Mouse (Mus musculus): ENCODE measurements around the gene Lyzl4. TPM values are rescaled to one million over a fixed set of nuclear protein-coding genes. Genes with fewer than 3 reads are reported as not detected.

Gene Lyzl4
- polyA plus RNA-seq, 1 experiment from 2014 or later, result 0.12 TPM

DNA sequence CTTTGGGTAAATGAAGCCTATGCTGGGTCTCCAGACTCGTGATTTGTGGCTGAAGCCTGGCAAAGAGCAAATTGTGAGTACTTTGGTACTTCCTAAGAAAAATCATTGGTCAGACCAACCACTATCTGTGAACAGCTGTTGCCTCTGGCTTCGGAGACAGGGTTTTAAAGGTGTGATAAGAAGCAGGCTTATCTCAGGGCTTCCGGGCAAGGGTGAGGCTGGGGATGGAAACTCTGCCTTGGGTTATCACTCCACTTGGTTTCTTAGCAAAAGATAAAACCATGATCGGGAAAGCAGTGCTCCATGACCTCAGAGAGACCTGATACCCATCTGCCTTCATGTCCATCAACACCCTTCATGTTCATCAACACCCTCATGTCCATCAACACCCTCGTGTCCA is 92.9 kb downstream of the Lyzl4 start:
- no peak overlapping the region for H3K4me2 ChIP-seq (ENCODE audit: low read depth, low read length)
- no peak overlapping the region for H3K27ac ChIP-seq (ENCODE audit: low read depth)
- H3K36me3 ChIP-seq (replicated peaks; ENCODE audit: insufficient read depth, low read length), result no peaks in the 10 kb centered on the region
- no peak overlapping the region for H3K4me3 ChIP-seq (ENCODE audit: low read depth, low read length)
- TF ChIP-seq EP300 (IDR thresholded peaks at IDR 0.05; ENCODE audit: low read depth) (no peak), CTCF (IDR thresholded peaks at IDR 0.05; ENCODE audit: low read depth) (no peak)
- WGBS (ENCODE audit: insufficient replicate concordance), result 30% methylated on average over 5 of the region's 5 CpGs
- DNase-seq (no peak), ATAC-seq (no peak)
- no peaks in the 10 kb centered on the region for H3K4me1 ChIP-seq (ENCODE audit: insufficient read depth)
- H3K27me3 ChIP-seq (ENCODE audit: insufficient read depth, low read length), result no peaks in the 10 kb centered on the region
- no peaks in the 10 kb centered on the region for H3K9me3 ChIP-seq (ENCODE audit: low read length)
- no peak overlapping the region for H3K9ac ChIP-seq (replicated peaks)

- Histone ChIP-seq H3K9ac (replicated peaks) (no peak overlapping the region), H3K4me3 (ENCODE audit: low read depth, low read length) (no peak overlapping the region), H3K4me2 (ENCODE audit: low read depth, low read length) (no peak overlapping the region), H3K9me3 (ENCODE audit: low read length) (no peaks in the 10 kb centered on the region), H3K36me3 (replicated peaks; ENCODE audit: insufficient read depth, low read length) (no peaks in the 10 kb centered on the region), H3K27me3 (ENCODE audit: insufficient read depth, low read length) (no peaks in the 10 kb centered on the region), H3K27ac (ENCODE audit: low read depth) (no peak overlapping the region), H3K4me1 (ENCODE audit: insufficient read depth) (no peaks in the 10 kb centered on the region)
- DNase-seq (no peak), ATAC-seq (no peak)
- TF ChIP-seq EP300 (IDR thresholded peaks at IDR 0.05; ENCODE audit: low read depth) (no peak), CTCF (IDR thresholded peaks at IDR 0.05; ENCODE audit: low read depth) (no peak)
- WGBS (ENCODE audit: insufficient replicate concordance), result 43% methylated on average over 4 of the region's 4 CpGs
These were observed 94.5 kb downstream of the Lyzl4 start for GRCm38 (mm10) chr9:121547431-121547830.

- H3K9me3 ChIP-seq (ENCODE audit: low read length), result peaks cover 3% of the 10 kb centered on the region
- H3K4me2 ChIP-seq (ENCODE audit: low read depth, low read length), result no peak overlapping the region
- no peak for ATAC-seq
- no peak for DNase-seq
- no peak for TF ChIP-seq EP300 (IDR thresholded peaks at IDR 0.05; ENCODE audit: low read depth)
- no peak for TF ChIP-seq CTCF (IDR thresholded peaks at IDR 0.05; ENCODE audit: low read depth)
- H3K4me1 ChIP-seq (ENCODE audit: insufficient read depth), result no peaks in the 10 kb centered on the region
- no peaks in the 10 kb centered on the region for H3K36me3 ChIP-seq (replicated peaks; ENCODE audit: insufficient read depth, low read length)
- H3K27me3 ChIP-seq (ENCODE audit: insufficient read depth, low read length), result no peaks in the 10 kb centered on the region
- no peak overlapping the region for H3K27ac ChIP-seq (ENCODE audit: low read depth)
- H3K4me3 ChIP-seq (ENCODE audit: low read depth, low read length), result no peak overlapping the region
- no peak overlapping the region for H3K9ac ChIP-seq (replicated peaks)
These were observed 100.4 kb downstream of the Lyzl4 start for GRCm38 (mm10) chr9:121541530-121541929.

DNA sequence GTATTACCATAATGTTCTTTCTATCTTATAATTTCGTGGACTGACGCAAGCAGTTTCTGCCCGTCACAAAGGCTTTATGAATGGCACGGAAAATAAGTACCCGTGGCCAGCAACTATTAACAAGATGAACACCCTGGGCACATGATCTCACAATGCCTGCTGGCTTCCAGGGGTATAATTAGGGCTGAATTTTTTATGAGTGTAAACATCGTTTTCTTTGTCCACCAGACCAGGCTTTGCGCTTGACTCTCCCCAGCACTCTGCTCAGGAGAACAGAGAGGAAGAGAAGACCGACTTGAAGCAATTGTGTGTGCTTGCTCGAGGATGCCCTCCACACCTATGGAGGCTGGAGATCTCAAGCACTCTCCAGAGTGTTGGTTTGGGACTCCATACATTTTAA is 109.3 kb downstream of the Lyzl4 start:
- H3K4me3 ChIP-seq (ENCODE audit: low read depth, low read length), result no peak overlapping the region
- H3K9me3 ChIP-seq (ENCODE audit: low read length), result peaks cover 5% of the 10 kb centered on the region
- WGBS (ENCODE audit: insufficient replicate concordance), result 74% methylated on average over 9 of the region's 9 CpGs
- H3K36me3 ChIP-seq (replicated peaks; ENCODE audit: insufficient read depth, low read length), result no peaks in the 10 kb centered on the region
- no peak overlapping the region for H3K4me2 ChIP-seq (ENCODE audit: low read depth, low read length)
- no peak for TF ChIP-seq EP300 (IDR thresholded peaks at IDR 0.05; ENCODE audit: low read depth)
- no peak for TF ChIP-seq CTCF (IDR thresholded peaks at IDR 0.05; ENCODE audit: low read depth)
- DNase-seq (no peak), ATAC-seq (no peak)
- no peak overlapping the region for H3K9ac ChIP-seq (replicated peaks)
- H3K4me1 ChIP-seq (ENCODE audit: insufficient read depth), result no peaks in the 10 kb centered on the region
- no peak overlapping the region for H3K27ac ChIP-seq (ENCODE audit: low read depth)
- no peaks in the 10 kb centered on the region for H3K27me3 ChIP-seq (ENCODE audit: insufficient read depth, low read length)

GRCm38 (mm10) chr9:121528605-121529357 is 113.1 kb downstream of the Lyzl4 start:
- Histone ChIP-seq H3K4me2 (ENCODE audit: low read depth, low read length) (no peak overlapping the region), H3K4me3 (ENCODE audit: low read depth, low read length) (no peak overlapping the region), H3K4me1 (ENCODE audit: insufficient read depth) (no peaks in the 10 kb centered on the region), H3K9me3 (ENCODE audit: low read length) (no peaks in the 10 kb centered on the region), H3K27ac (ENCODE audit: low read depth) (no peak overlapping the region), H3K9ac (replicated peaks) (no peak overlapping the region), H3K36me3 (replicated peaks; ENCODE audit: insufficient read depth, low read length) (no peaks in the 10 kb centered on the region), H3K27me3 (ENCODE audit: insufficient read depth, low read length) (no peaks in the 10 kb centered on the region)
- WGBS (ENCODE audit: insufficient replicate concordance), result 67% methylated on average over 8 of the region's 8 CpGs
- DNase-seq, result no peak
- TF ChIP-seq CTCF (IDR thresholded peaks at IDR 0.05; ENCODE audit: low read depth) (no peak), EP300 (IDR thresholded peaks at IDR 0.05; ENCODE audit: low read depth) (no peak)
- no peak for ATAC-seq

Other genes starting within 250 kb of the Lyzl4 start
- not detected in 2 replicates for gene Cck, start 146.4 kb downstream of the Lyzl4 start, polyA plus RNA-seq (2015; fragmentation: Nextera tagmentation; extraction: Ambion mirVana)
- gene Vipr1, start 620 bp upstream of the Lyzl4 start, polyA plus RNA-seq (2015; fragmentation: Nextera tagmentation; extraction: Ambion mirVana), result 3.1 and 3.4 TPM in 2 replicates
- 3.6 and 4.4 TPM in 2 replicates for gene Sec22c, start 63.4 kb upstream of the Lyzl4 start, polyA plus RNA-seq (2015; fragmentation: Nextera tagmentation; extraction: Ambion mirVana)
- 112 and 119 TPM in 2 replicates for gene Ss18l2, start 68.2 kb upstream of the Lyzl4 start, polyA plus RNA-seq (2015; fragmentation: Nextera tagmentation; extraction: Ambion mirVana)
- 14.9 and 17.3 TPM in 2 replicates for gene Nktr, start 77.1 kb upstream of the Lyzl4 start, polyA plus RNA-seq (2015; fragmentation: Nextera tagmentation; extraction: Ambion mirVana)
- 0.68 and 1.5 TPM in 2 replicates for gene Zfp651, start 117.2 kb upstream of the Lyzl4 start, polyA plus RNA-seq (2015; fragmentation: Nextera tagmentation; extraction: Ambion mirVana)
- gene Klhl40, start 135.5 kb upstream of the Lyzl4 start, polyA plus RNA-seq (2015; fragmentation: Nextera tagmentation; extraction: Ambion mirVana), result 0.13 and 0.81 TPM in 2 replicates
- gene Hhatl, start 150.4 kb upstream of the Lyzl4 start, polyA plus RNA-seq (2015; fragmentation: Nextera tagmentation; extraction: Ambion mirVana), result 0.73 TPM in 1 of 2 replicates, not detected in the other
- gene Ccdc13, start 197.4 kb upstream of the Lyzl4 start, polyA plus RNA-seq (2015; fragmentation: Nextera tagmentation; extraction: Ambion mirVana), result not detected in 2 replicates
- gene Higd1a, start 216.3 kb upstream of the Lyzl4 start, polyA plus RNA-seq (2015; fragmentation: Nextera tagmentation; extraction: Ambion mirVana), result 126 and 134 TPM in 2 replicates

Measured in liver, postnatal 0 days (tissue).